Mouse (Mus musculus) stomach, postnatal 0 days (tissue): ENCODE measurements around the gene Cyp3a41a.
"Not testable (repeated sequence)": the region's sequence is repeated elsewhere in the genome, so short reads cannot be mapped to it uniquely, and the experiment has no call there.

ENCODE experiments used
- CTCF ChIP-seq: IDR thresholded peaks from 2 replicates; pipeline ENCODE4 v1.5.1; 2016; ENCODE audit warnings: antibody characterized with exemption, low read depth, mild to moderate bottlenecking, moderate library complexity
- EP300 ChIP-seq: optimal IDR thresholded peaks from 2 replicates; pipeline ENCODE3; 2016; ENCODE audit warnings: antibody characterized with exemption

DNA sequence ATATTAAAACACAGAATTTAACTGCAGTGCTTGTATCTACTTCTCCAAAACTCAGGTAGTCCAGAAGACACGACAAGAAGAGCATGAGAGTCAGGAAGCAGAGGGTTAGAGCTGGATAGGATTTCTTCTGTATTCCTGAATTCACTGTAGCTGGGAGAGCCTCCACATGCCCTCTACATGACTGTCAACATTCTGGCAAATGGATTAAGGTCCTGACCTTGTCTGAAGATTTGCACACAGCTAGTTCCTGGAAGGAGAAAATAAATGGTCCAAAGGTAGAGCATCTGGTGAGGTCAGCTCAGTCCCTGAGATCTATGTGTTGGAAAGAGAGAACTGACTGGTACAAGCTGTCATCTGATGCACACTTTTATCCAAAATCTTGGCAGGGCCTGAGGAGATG is 5.6 kb downstream of the Cyp3a41a start:
- not testable (repeated sequence) for TF ChIP-seq CTCF, EP300
